Mouse (Mus musculus): ENCODE results near the gene Dact3. TPM values are rescaled to one million over a fixed set of nuclear protein-coding genes. Genes with fewer than 3 reads are reported as not detected.

Dact3 gene
- total RNA-seq, 2 experiments from 2014 or later, result 173 to 175 TPM

Other genes with a start within 250 kb of the Dact3 start
- gene Ceacam15, start 199.6 kb upstream of the Dact3 start, total RNA-seq (2021), result not detected
- not detected for gene Ceacam9, start 153.4 kb upstream of the Dact3 start, total RNA-seq (2021)
- 100 to 1,000 TPM; 257 to 266 TPM for gene Ap2s1, start 136.9 kb upstream of the Dact3 start, total RNA-seq (2021)
- 1 to 10 TPM; 2.0 to 2.9 TPM for gene Slc1a5, start 94.0 kb upstream of the Dact3 start, total RNA-seq (2021)
- 100 to 1,000 TPM; 260 to 290 TPM for gene Strn4, start 59.4 kb upstream of the Dact3 start, total RNA-seq (2021)
- 10 to 100 TPM; 46.7 to 46.9 TPM for gene Fkrp, start 58.6 kb upstream of the Dact3 start, total RNA-seq (2021)
- gene Prkd2, start 32.4 kb upstream of the Dact3 start, total RNA-seq (2021), result 1 to 10 TPM; 4.7 to 6.1 TPM
- 1 to 10 TPM; 2.6 to 2.8 TPM for gene Gng8, start 16.5 kb downstream of the Dact3 start, total RNA-seq (2021)
- under 1 TPM in 1 of 2 experiments, not detected in 1; 0.10 TPM for gene Ptgir, start 31.2 kb downstream of the Dact3 start, total RNA-seq (2021)
- 1,000 to 10,000 TPM; 2,132 to 2,161 TPM for gene Calm3, start 48.8 kb downstream of the Dact3 start, total RNA-seq (2021)
- gene Pnmal2, start 69.4 kb downstream of the Dact3 start, total RNA-seq (2021), result 100 to 1,000 TPM; 370 to 415 TPM
- gene Pnmal1, start 84.4 kb downstream of the Dact3 start, total RNA-seq (2021), result 100 to 1,000 TPM; 118 to 134 TPM
- 10 to 100 TPM; 53.4 to 54.0 TPM for gene Gm42372, start 107.8 kb downstream of the Dact3 start, total RNA-seq (2021)
- 1 to 10 TPM; 1.8 to 2.1 TPM for gene Ccdc8, start 117.4 kb downstream of the Dact3 start, total RNA-seq (2021)
- gene Ppp5c, start 152.6 kb downstream of the Dact3 start, total RNA-seq (2021), result 100 to 1,000 TPM; 146 to 147 TPM
- gene Hif3a, start 187.1 kb downstream of the Dact3 start, total RNA-seq (2021), result 10 to 100 TPM in 1 of 2 experiments, 1 to 10 TPM in 1; 8.3 to 13.1 TPM
- gene Psg16, start 198.7 kb downstream of the Dact3 start, total RNA-seq (2021), result 1 to 10 TPM; 3.0 to 5.0 TPM